Mouse (Mus musculus) embryonic facial prominence, embryonic 14.5 days (tissue): ENCODE measurements at regions not wholly inside any gene's neighbourhood (a gene's known extent, or its start where the extent isn't known, plus 50 kb on each side); places are given as distances from the start of the nearest gene placed in this dataset.
A peak's percentile ranks its signal among the peaks of the same experiment; 100 is the strongest.

Experiments used
- ATAC-seq: fragments of 200-750 bp; cut with Nextera tagmentation; 2 replicates; pipeline ENCODE4 v1.8.0; 2017; ENCODE audit warnings: low read depth, moderate number of reproducible peaks, moderate TSS enrichment
- DNase-seq: peaks from one replicate; pipeline ENCODE4 v3.0.0-alpha.2; 2015; ENCODE audit warnings: low spot score
- H3K27ac ChIP-seq: fragments of 300-500 bp; sonication (generic); replicated peaks from 2 replicates; pipeline ENCODE4 v1.5.1; 2014; ENCODE audit warnings: low read depth, mild to moderate bottlenecking, low read length, moderate library complexity
- H3K27me3 ChIP-seq: fragments of 300-500 bp; sonication (generic); replicated peaks from 2 replicates; pipeline ENCODE4 v1.6.1; 2014; ENCODE audit warnings: low read length; ENCODE audit not compliant: control insufficient read depth, insufficient read depth
- H3K36me3 ChIP-seq: fragments of 300-500 bp; sonication (generic); 2 replicates; pipeline ENCODE4 v1.6.1; 2014; ENCODE audit warnings: low read length, mixed read lengths; ENCODE audit not compliant: control insufficient read depth, insufficient read depth
- H3K4me1 ChIP-seq: fragments of 300-500 bp; sonication (generic); 2 replicates; pipeline ENCODE4 v1.6.1; 2014; ENCODE audit warnings: antibody characterized with exemption, low read length; ENCODE audit not compliant: control insufficient read depth, insufficient read depth
- H3K4me2 ChIP-seq: fragments of 300-500 bp; sonication (generic); 2 replicates; pipeline ENCODE4 v1.6.1; 2014; ENCODE audit warnings: low read depth, mild to moderate bottlenecking, low read length, moderate library complexity, mixed read lengths
- H3K4me3 ChIP-seq: fragments of 300-500 bp; sonication (generic); 2 replicates; pipeline ENCODE4 v1.5.1; 2014; ENCODE audit warnings: low read depth, mild to moderate bottlenecking, low read length
- H3K9ac ChIP-seq: fragments of 300-500 bp; sonication (generic); 2 replicates; pipeline ENCODE4 v1.6.1; 2014; ENCODE audit warnings: low read depth, mild to moderate bottlenecking, low read length, moderate library complexity, mixed read lengths
- H3K9me3 ChIP-seq: fragments of 300-500 bp; sonication (generic); 2 replicates; pipeline ENCODE4 v1.6.1; 2016; ENCODE audit warnings: low read length; ENCODE audit not compliant: control insufficient read depth
- WGBS: fragments of 180-500 bp; shearing (Covaris S2); extraction: QIAGEN DNeasy Blood & Tissue Kit; methylation state at CpG from one replicate; pipeline ENCODE4 v1.1.7; 2014; 5-methylcytosine and 5-hydroxymethylcytosine counted together

GRCm38 (mm10) chr16:65191574-65192149 is 86.0 kb upstream of the Htr1f start:
- Histone ChIP-seq H3K27me3 (no peaks in the 10 kb centered on the region), H3K4me1 (0 out of 2 replicates have a peak, but pooled peaks cover 3% of the 10 kb centered on the region), H3K36me3 (no peaks in the 10 kb centered on the region), H3K4me3 (no peak overlapping the region), H3K4me2 (no peak overlapping the region), H3K9ac (no peak overlapping the region), H3K9me3 (no peaks in the 10 kb centered on the region), H3K27ac (no peak overlapping the region)
- 60% methylated on average over 7 of the region's 7 CpGs for WGBS
- ATAC-seq (no peak), DNase-seq (no peak)

- 38% methylated on average over 3 of the region's 3 CpGs for WGBS
- Histone ChIP-seq H3K9ac (no peak overlapping the region), H3K4me1 (no peaks in the 10 kb centered on the region), H3K27me3 (no peaks in the 10 kb centered on the region), H3K4me3 (no peak overlapping the region), H3K9me3 (no peaks in the 10 kb centered on the region), H3K36me3 (no peaks in the 10 kb centered on the region), H3K4me2 (no peak overlapping the region), H3K27ac (no peak overlapping the region)
- DNase-seq (no peak), ATAC-seq (no peak)
Observed at GRCm38 (mm10) chr16:65174561-65174960, 68.9 kb upstream of the Htr1f start.

GRCm38 (mm10) chr16:65167151-65167550 is 61.5 kb upstream of the Htr1f start:
- ATAC-seq (no peak), DNase-seq (no peak)
- H3K4me3 ChIP-seq, result no peak overlapping the region
- no peaks in the 10 kb centered on the region for H3K9me3 ChIP-seq
- 47% methylated on average over 6 of the region's 6 CpGs for WGBS
- no peaks in the 10 kb centered on the region for H3K36me3 ChIP-seq
- H3K9ac ChIP-seq, result no peak overlapping the region
- H3K27me3 ChIP-seq, result no peaks in the 10 kb centered on the region
- H3K4me2 ChIP-seq, result no peak overlapping the region
- H3K27ac ChIP-seq, result no peak overlapping the region
- no peaks in the 10 kb centered on the region for H3K4me1 ChIP-seq

DNA sequence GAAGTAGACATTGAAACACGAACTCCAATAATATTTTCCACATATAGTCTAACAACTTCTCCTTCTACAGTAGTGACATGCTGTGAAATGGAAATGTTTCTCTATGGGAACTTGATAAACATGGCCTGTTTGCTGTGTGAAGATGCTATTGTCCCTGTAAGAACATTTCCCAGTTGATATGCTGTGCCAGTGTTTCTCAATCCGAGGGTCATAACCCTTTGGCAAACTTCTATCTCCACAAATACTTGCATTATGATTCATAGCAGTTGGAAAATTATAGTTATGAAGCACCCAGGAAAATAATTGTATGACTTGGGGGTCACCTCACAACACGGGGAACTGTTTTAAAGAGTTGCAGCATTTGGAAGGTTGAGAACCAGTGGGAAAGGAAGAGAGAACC is 57.1 kb upstream of the Htr1f start:
- Histone ChIP-seq H3K4me2 (no peak overlapping the region), H3K4me3 (no peak overlapping the region), H3K9ac (no peak overlapping the region), H3K27ac (no peak overlapping the region), H3K27me3 (no peaks in the 10 kb centered on the region), H3K4me1 (no peaks in the 10 kb centered on the region), H3K36me3 (no peaks in the 10 kb centered on the region), H3K9me3 (no peaks in the 10 kb centered on the region)
- DNase-seq (no peak), ATAC-seq (no peak)
- 74% methylated on average over 3 of the region's 3 CpGs for WGBS

DNA sequence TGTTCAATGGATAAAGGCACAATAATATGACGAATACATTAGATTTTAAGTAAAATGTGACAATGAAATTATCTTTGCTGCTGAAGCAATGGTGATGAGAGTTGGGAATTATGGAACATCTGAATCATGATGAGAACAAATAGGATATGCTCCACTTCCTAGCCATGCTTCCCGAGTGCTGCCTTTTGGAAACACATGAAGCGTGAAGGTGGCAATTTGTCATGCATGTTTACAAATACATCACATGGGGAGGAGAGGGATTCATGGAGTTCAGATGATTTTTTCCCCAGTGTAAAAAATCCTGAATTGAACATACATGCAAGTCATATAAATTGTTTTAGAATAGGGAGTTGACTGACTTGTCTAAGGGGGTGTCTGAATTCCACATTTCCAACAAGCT is 54.6 kb upstream of the Htr1f start:
- H3K9ac ChIP-seq, result no peak overlapping the region
- no peaks in the 10 kb centered on the region for H3K9me3 ChIP-seq
- DNase-seq, result peak; percentile 45
- ATAC-seq, result no peak
- H3K4me3 ChIP-seq, result no peak overlapping the region
- no peaks in the 10 kb centered on the region for H3K36me3 ChIP-seq
- H3K4me1 ChIP-seq, result no peaks in the 10 kb centered on the region
- WGBS, result 51% methylated on average over 3 of the region's 3 CpGs
- H3K27me3 ChIP-seq, result no peaks in the 10 kb centered on the region
- H3K4me2 ChIP-seq, result no peak overlapping the region
- H3K27ac ChIP-seq, result no peak overlapping the region

DNA sequence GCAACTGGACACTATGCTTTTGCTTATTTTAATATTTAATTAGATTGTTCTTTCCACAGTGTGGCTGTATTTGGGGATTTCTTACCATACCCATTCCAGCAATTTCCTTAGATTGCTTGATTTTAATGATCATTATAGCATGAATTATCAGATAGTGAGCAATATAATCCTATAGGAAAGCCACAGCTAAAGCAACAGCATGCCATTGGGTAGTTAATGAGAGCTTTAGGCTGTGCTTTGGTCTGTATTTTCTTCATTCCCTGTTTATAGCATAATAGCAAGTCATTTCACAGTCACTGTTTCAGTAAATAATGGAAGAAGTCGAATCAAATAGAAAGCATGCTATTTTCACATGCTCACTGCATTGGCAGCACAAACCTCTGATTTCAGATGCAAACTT is 49.9 kb upstream of the Htr1f start:
- H3K4me3 ChIP-seq, result no peak overlapping the region
- no peak for ATAC-seq
- H3K27me3 ChIP-seq, result no peaks in the 10 kb centered on the region
- DNase-seq, result no peak
- H3K27ac ChIP-seq, result no peak overlapping the region
- H3K36me3 ChIP-seq, result no peaks in the 10 kb centered on the region
- H3K9me3 ChIP-seq, result no peaks in the 10 kb centered on the region
- 76% methylated on average over 1 of the region's 1 CpGs for WGBS
- no peak overlapping the region for H3K9ac ChIP-seq
- no peaks in the 10 kb centered on the region for H3K4me1 ChIP-seq
- no peak overlapping the region for H3K4me2 ChIP-seq
